Mouse (Mus musculus) cerebellum, adult 18-20 months (tissue): ENCODE results near the gene Prkcb.
A peak's percentile ranks its signal among the peaks of the same experiment; 100 is the strongest.
"Not testable (repeated sequence)": the region's sequence is repeated elsewhere in the genome, so short reads cannot be mapped to it uniquely, and the experiment has no call there.

Experiments
- DNase-seq, 2 experiments: peaks; one replicate each; pipeline ENCODE4 v3.0.0; 2021

Prkcb gene

GRCm38 (mm10) chr7:122288605-122289242 lies at the start of gene Prkcb:
Gene Prkcb (plus strand): TSS chr7:122288751.
- DNase-seq: peak; percentile 76 to 84

- DNase-seq: no peak
Observed at GRCm38 (mm10) chr7:122238939-122239338, 49.6 kb upstream of the Prkcb start.

- no peak for DNase-seq
Observed at GRCm38 (mm10) chr7:122240413-122241119, 48.0 kb upstream of the Prkcb start.

- DNase-seq: peak; percentile 37 to 53
Observed at GRCm38 (mm10) chr7:122242260-122242659, 46.3 kb upstream of the Prkcb start.

- DNase-seq: not testable (repeated sequence)
Observed at GRCm38 (mm10) chr7:122242744-122243143, 45.8 kb upstream of the Prkcb start.

- DNase-seq: no peak
Observed at GRCm38 (mm10) chr7:122244166-122244565, 44.4 kb upstream of the Prkcb start.

GRCm38 (mm10) chr7:122244584-122244983 lies 44.0 kb upstream of the Prkcb start:
- no peak for DNase-seq

GRCm38 (mm10) chr7:122245976-122246375 lies 42.6 kb upstream of the Prkcb start:
- DNase-seq: no peak

- DNase-seq: no peak
Observed at GRCm38 (mm10) chr7:122247254-122247864, 41.2 kb upstream of the Prkcb start.

GRCm38 (mm10) chr7:122249321-122249821 lies 39.2 kb upstream of the Prkcb start:
- DNase-seq: no peak

GRCm38 (mm10) chr7:122251197-122252011 lies 37.1 kb upstream of the Prkcb start:
- DNase-seq: peak; percentile 88 to 91

- DNase-seq: no peak
Observed at GRCm38 (mm10) chr7:122256722-122257121, 31.8 kb upstream of the Prkcb start.

GRCm38 (mm10) chr7:122258521-122258920 lies 30.0 kb upstream of the Prkcb start:
- DNase-seq: no peak

- DNase-seq: no peak
Observed at GRCm38 (mm10) chr7:122260055-122260602, 28.4 kb upstream of the Prkcb start.

- no peak for DNase-seq
Observed at GRCm38 (mm10) chr7:122268983-122269486, 19.5 kb upstream of the Prkcb start.

GRCm38 (mm10) chr7:122272334-122272733 lies 16.2 kb upstream of the Prkcb start:
- no peak for DNase-seq

GRCm38 (mm10) chr7:122279580-122279979 lies 9.0 kb upstream of the Prkcb start:
- DNase-seq: no peak

GRCm38 (mm10) chr7:122280334-122280733 lies 8.2 kb upstream of the Prkcb start:
- no peak for DNase-seq

- no peak for DNase-seq
Observed at GRCm38 (mm10) chr7:122282584-122282983, 6.0 kb upstream of the Prkcb start.

- DNase-seq: peak in 1 of 2 experiments; percentile 18
Observed at GRCm38 (mm10) chr7:122287217-122287616, 1.3 kb upstream of the Prkcb start.

GRCm38 (mm10) chr7:122289243-122290111 lies 926 bp downstream of the Prkcb start:
- DNase-seq: peak; percentile 62 to 80
